Mouse (Mus musculus) heart, postnatal 4 days (tissue): Measurements from ENCODE around the gene Foxi1. TPM values are rescaled to one million over a fixed set of nuclear protein-coding genes. Genes with fewer than 3 reads are reported as not detected.

Experiments used
- DNase-seq: peaks from one replicate; pipeline ENCODE4 v3.0.0; 2021
- total RNA-seq, 2 experiments: library from RNA; stranded (reverse); gene quantifications; 2 replicates each; pipeline ENCODE4 v1.2.3; 2021

The Foxi1 gene
- total RNA-seq, 2 experiments from 2014 or later, result not detected

- DNase-seq, result no peak
Observed at GRCm38 (mm10) chr11:34158916-34159315, 49.0 kb downstream of the Foxi1 start.

- DNase-seq, result no peak
Observed at GRCm38 (mm10) chr11:34155235-34155634, 52.7 kb downstream of the Foxi1 start.

Other genes with a start within 250 kb of the Foxi1 start
- 1 to 10 TPM in 1 of 2 experiments, under 1 TPM in 1; 0.86 to 1.0 TPM for gene Kcnmb1, start 245.1 kb downstream of the Foxi1 start, total RNA-seq
- gene Kcnip1, start 214.9 kb downstream of the Foxi1 start, total RNA-seq, result not detected
- 1 to 10 TPM in 1 of 2 experiments, under 1 TPM in 1; 0.88 to 1.6 TPM for gene Lcp2, start 161.2 kb downstream of the Foxi1 start, total RNA-seq
- not detected for gene 4930469K13Rik, start 109.5 kb downstream of the Foxi1 start, total RNA-seq
- under 1 TPM in 1 of 2 experiments, not detected in 1; 0.05 TPM for gene Fam196b, start 106.7 kb upstream of the Foxi1 start, total RNA-seq